Mouse (Mus musculus) CH12.LX (cell line): ENCODE results near the gene Zdhhc25. TPM values are rescaled to one million over a fixed set of nuclear protein-coding genes. Genes with fewer than 3 reads are reported as not detected.
A peak's percentile ranks its signal among the peaks of the same experiment; 100 is the strongest.

ENCODE experiments used
- DNase-seq: peaks from one replicate; pipeline ENCODE4 v3.0.0-alpha.2; 2013; ENCODE audit errors: extremely low read depth
- H3K27ac ChIP-seq: 2 replicates; pipeline ENCODE4 v1.5.1; 2012; ENCODE audit warnings: low read depth, mild to moderate bottlenecking, control low read depth, moderate library complexity; ENCODE audit not compliant: insufficient read depth
- H3K27me3 ChIP-seq: replicated peaks from 2 replicates; pipeline ENCODE3; 2012; ENCODE audit warnings: inconsistent platforms
- H3K36me3 ChIP-seq, 2 experiments: replicated peaks in 1 of 2; 2 replicates each; pipeline versions ENCODE3 to v1.6.1; 2012; ENCODE audit warnings: inconsistent platforms in 1 of 2, low read length in 1 of 2, mild to moderate bottlenecking in 1 of 2, mixed read lengths in 1 of 2, moderate library complexity in 1 of 2; ENCODE audit not compliant: control insufficient read depth in 1 of 2, insufficient read depth in 1 of 2
- H3K4me1 ChIP-seq, 2 experiments: 2 replicates each; pipeline ENCODE4 v1.6.1; 2012; ENCODE audit warnings: inconsistent platforms in 1 of 2, moderate library complexity in 1 of 2; ENCODE audit not compliant: insufficient read depth in 2 of 2, control insufficient read depth in 1 of 2
- H3K4me2 ChIP-seq: 2 replicates; pipeline ENCODE4 v1.6.1; 2012; ENCODE audit warnings: low read depth, mild to moderate bottlenecking, control low read depth; ENCODE audit not compliant: poor library complexity, insufficient read depth, severe bottlenecking
- H3K4me3 ChIP-seq, 3 experiments: fragments of 150-350 bp in 1 of 3; sonication (generic) in 1 of 3; replicated peaks in 1 of 3; 2 replicates each; pipeline versions ENCODE3 to v1.5.1; 2011 to 2012; ENCODE audit warnings: low read depth in 2 of 3, low read length in 2 of 3, mild to moderate bottlenecking in 2 of 3, moderate library complexity in 2 of 3, control low read depth in 1 of 3, improper control_type of control experiment in 1 of 3, inconsistent platforms in 1 of 3, mixed read lengths in 1 of 3; ENCODE audit not compliant: poor library complexity in 1 of 3
- H3K79me2 ChIP-seq: replicated peaks from 2 replicates; pipeline ENCODE4 v1.6.1; 2012; ENCODE audit warnings: mild to moderate bottlenecking, moderate library complexity; ENCODE audit not compliant: control insufficient read depth, poor library complexity, insufficient read depth, severe bottlenecking; ENCODE audit errors: extremely low read depth
- H3K9ac ChIP-seq: 2 replicates; pipeline ENCODE4 v1.6.1; 2012; ENCODE audit warnings: low read depth, mild to moderate bottlenecking, control low read depth, moderate library complexity; ENCODE audit not compliant: insufficient read depth
- H3K9me3 ChIP-seq: replicated peaks from 2 replicates; pipeline ENCODE3; 2012; ENCODE audit warnings: low read length, inconsistent platforms, mixed read lengths
- CHD1 ChIP-seq: IDR thresholded peaks from 2 replicates; pipeline ENCODE4 v1.6.1; 2012; ENCODE audit warnings: low read depth, low read length, improper control_type of control experiment, inconsistent platforms
- CTCF ChIP-seq, 2 experiments: IDR thresholded peaks in 1 of 2; conservative IDR thresholded peaks in 1 of 2; 2 replicates each; pipeline ENCODE4 v1.5.1; 2011 to 2012; ENCODE audit warnings: low read depth in 2 of 2, low read length in 2 of 2, improper control_type of control experiment in 1 of 2, inconsistent platforms in 1 of 2, mild to moderate bottlenecking in 1 of 2, moderate library complexity in 1 of 2
- EP300 ChIP-seq: IDR thresholded peaks from 2 replicates; pipeline ENCODE4 v1.6.1; 2011; ENCODE audit warnings: low read length, improper control_type of control experiment
- MAFK ChIP-seq: IDR thresholded peaks from 2 replicates; pipeline ENCODE4 v1.6.1; 2011; ENCODE audit warnings: low read length, improper control_type of control experiment; ENCODE audit not compliant: insufficient replicate concordance
- MAX ChIP-seq: IDR thresholded peaks from 2 replicates; pipeline ENCODE4 v1.6.1; 2011; ENCODE audit warnings: low read length, improper control_type of control experiment
- NELFE ChIP-seq: IDR thresholded peaks from 2 replicates; pipeline ENCODE4 v1.6.1; 2011; ENCODE audit warnings: low read depth, low read length, improper control_type of control experiment
- RAD21 ChIP-seq: IDR thresholded peaks from 2 replicates; pipeline ENCODE4 v1.6.1; 2011; ENCODE audit warnings: low read depth, mild to moderate bottlenecking, low read length, improper control_type of control experiment, moderate library complexity
- SIN3A ChIP-seq: IDR thresholded peaks from 2 replicates; pipeline ENCODE4 v1.6.1; 2012; ENCODE audit warnings: low read length, improper control_type of control experiment, inconsistent platforms
- SMC3 ChIP-seq: IDR thresholded peaks from 2 replicates; pipeline ENCODE4 v1.6.1; 2011; ENCODE audit warnings: low read depth, low read length, improper control_type of control experiment
- USF2 ChIP-seq: conservative IDR thresholded peaks from 2 replicates; pipeline ENCODE4 v1.6.1; 2011; ENCODE audit warnings: low read depth, low read length, improper control_type of control experiment
- dilution Hi-C: fragments of 300-500 bp; cut with MboI; formaldehyde crosslinking; loops from 2 replicates; pipeline ENCODE4 v1.14.3; 2020; ENCODE audit warnings: low sequenced_read_pairs; ENCODE audit not compliant: extremely low pct_unique_long_range_greater_than_20kb, extremely low pct_ligation_motif_present
- in situ Hi-C: fragments of 300-500 bp; cut with MboI; formaldehyde crosslinking; loops from 3 replicates; pipeline ENCODE4 v1.14.3; 2019; ENCODE audit warnings: low sequenced_read_pairs, low pct_ligation_motif_present, low pct_unique_long_range_greater_than_20kb, mixed read lengths
- polyA plus RNA-seq: library from polyadenylated mRNA; unstranded; fragments of >175 nt; gene quantifications from 2 replicates; pipeline ENCODE4 v1.2.1, GENCODE M21; 2012; ENCODE audit warnings: low read depth; ENCODE audit not compliant: insufficient read length
- total RNA-seq, 2 experiments: library from RNA; depleted of rRNA; stranded (reverse); fragments of 300-350 nt in 1 of 2; fragments of >200 nt in 1 of 2; gene quantifications; 2 replicates each; pipeline ENCODE4 v1.2.3; 2012 to 2014

Zdhhc25 gene
- not detected in 2 replicates for total RNA-seq (2012; rRNA removed)
- total RNA-seq (2014; rRNA removed): not detected in 2 replicates
- not detected in 2 replicates for polyA plus RNA-seq

DNA sequence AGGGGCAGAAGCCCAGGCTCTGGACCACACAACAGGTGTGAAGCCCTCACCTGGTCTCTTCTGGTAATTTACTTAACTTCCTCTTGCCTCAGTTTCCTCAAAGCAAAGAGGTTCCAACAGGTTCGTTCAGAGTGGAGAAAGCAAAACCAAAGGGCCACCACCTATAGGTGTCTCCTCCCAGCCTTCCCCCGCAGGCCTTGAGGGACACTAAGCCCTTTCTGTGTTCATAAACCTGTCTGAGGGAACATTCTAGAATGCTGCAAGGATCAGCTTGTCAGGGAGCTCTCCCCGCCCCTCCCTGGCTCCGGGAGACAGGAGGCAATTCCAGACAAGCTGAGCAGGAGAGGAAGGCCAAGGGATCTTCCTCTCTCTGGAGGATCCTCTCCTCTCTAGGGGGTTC is at the start of gene Zdhhc25:
Zdhhc25 (plus strand) TSS at position 301 of the 400 bp plus-strand sequence.
- dilution Hi-C loops (no loop called here), in situ Hi-C loops (no loop called here)
- H3K79me2 ChIP-seq: no peaks in the 10 kb centered on the region
- peaks cover 6% of the 10 kb centered on the region for H3K9me3 ChIP-seq
- TF ChIP-seq MAFK: no peak
- no peak for TF ChIP-seq USF2
- TF ChIP-seq, all 38 proteins: peak for 0
- H3K27ac ChIP-seq: no peak within 1 kb of the TSS
- no peaks in the 10 kb centered on the region for H3K4me1 ChIP-seq
- H3K4me3 ChIP-seq: no peak within 1 kb of the TSS
- no peak for DNase-seq
- no peak within 1 kb of the TSS for H3K9ac ChIP-seq
- no peak within 1 kb of the TSS for H3K4me2 ChIP-seq
- no peaks in the 10 kb centered on the region for H3K36me3 ChIP-seq
- H3K27me3 ChIP-seq: peaks cover 14% of the 10 kb centered on the region

DNA sequence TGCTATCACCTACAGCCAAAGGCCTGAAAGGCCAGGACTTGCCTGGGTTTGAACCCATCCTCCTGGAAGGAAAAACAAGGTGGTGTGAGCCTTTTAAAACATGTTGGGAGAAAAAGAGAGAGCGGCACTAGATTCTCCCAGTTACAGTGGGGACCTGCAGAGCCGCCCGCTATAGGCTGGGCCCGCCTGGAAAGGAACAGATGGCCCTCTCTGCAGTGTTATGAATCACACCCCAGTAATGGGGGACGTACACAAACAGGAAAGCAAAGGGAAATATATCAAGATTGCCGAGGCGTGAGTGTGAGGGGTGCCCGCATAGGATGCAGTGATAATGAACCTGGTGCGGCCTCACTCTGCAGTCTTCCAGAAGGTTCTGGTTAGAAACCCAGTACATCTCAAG is 47.2 kb upstream of the Zdhhc25 start:
- Histone ChIP-seq H3K27ac (no peak overlapping the region), H3K27me3 (peaks cover 47% of the 10 kb centered on the region), H3K9me3 (no peaks in the 10 kb centered on the region), H3K9ac (no peak overlapping the region), H3K4me3 (no peak overlapping the region), H3K36me3 (no peaks in the 10 kb centered on the region), H3K4me1 (no peaks in the 10 kb centered on the region), H3K4me2 (no peak overlapping the region), H3K79me2 (no peaks in the 10 kb centered on the region)
- dilution Hi-C loops: no loop called here
- DNase-seq: no peak
- in situ Hi-C loops: no loop called here
- TF ChIP-seq SIN3A (no peak), MAX (no peak)

DNA sequence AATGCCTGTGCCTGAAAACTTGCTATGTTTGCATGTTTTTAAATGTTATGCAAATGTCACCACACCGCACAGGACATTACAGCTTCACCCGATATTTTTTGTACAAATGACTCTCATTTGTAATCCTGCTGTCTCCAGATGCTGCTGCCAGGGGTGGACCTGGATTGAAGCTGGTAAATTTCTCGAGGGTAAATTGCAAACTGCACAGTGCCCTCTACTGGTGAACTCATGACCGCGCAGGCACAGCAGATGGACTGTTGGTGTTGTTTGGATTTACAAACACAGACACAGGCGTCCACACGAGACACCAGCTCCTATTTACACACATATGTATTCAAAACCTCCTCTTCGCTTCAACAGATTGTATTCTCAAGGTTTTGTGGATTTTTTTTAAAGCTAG is 44.6 kb upstream of the Zdhhc25 start:
- no peak overlapping the region for H3K4me3 ChIP-seq
- H3K27me3 ChIP-seq: peaks cover 37% of the 10 kb centered on the region
- DNase-seq: peak; percentile 40
- dilution Hi-C loops (no loop called here), in situ Hi-C loops (no loop called here)
- H3K9ac ChIP-seq: no peak overlapping the region
- H3K27ac ChIP-seq: no peak overlapping the region
- H3K4me1 ChIP-seq: no peaks in the 10 kb centered on the region
- no peaks in the 10 kb centered on the region for H3K9me3 ChIP-seq
- H3K4me2 ChIP-seq: no peak overlapping the region
- H3K79me2 ChIP-seq: no peaks in the 10 kb centered on the region
- no peaks in the 10 kb centered on the region for H3K36me3 ChIP-seq
- TF ChIP-seq CTCF (conservative IDR thresholded peaks at IDR 0.05 in 1 of 2, IDR thresholded peaks at IDR 0.05 in 1 of 2; ENCODE audit: low read depth in 2 of 2, low read length in 2 of 2): peak; percentile 59 to 78; a peak in 3 of 4 replicates
- no peak for TF ChIP-seq EP300
- no peak for TF ChIP-seq SIN3A
- TF ChIP-seq SMC3: peak; percentile 61
- 0 out of 2 replicates have a peak, but pooled peaks have one; percentile 24 for TF ChIP-seq NELFE
- peak; percentile 64 for TF ChIP-seq RAD21
- no peak for TF ChIP-seq CHD1
